Mouse (Mus musculus) brown adipose tissue, adult 24 weeks (tissue): ENCODE data around the gene Erich4. TPM values are rescaled to one million over a fixed set of nuclear protein-coding genes. Genes with fewer than 3 reads are reported as not detected.
"Not testable (repeated sequence)": the region's sequence is repeated elsewhere in the genome, so short reads cannot be mapped to it uniquely, and the experiment has no call there.

Source experiments
- H3K27ac ChIP-seq: fragments of 200-500 bp; replicated peaks from 2 replicates; pipeline ENCODE4 v1.5.1; 2012; ENCODE audit warnings: low read depth, mild to moderate bottlenecking, low read length
- H3K4me1 ChIP-seq: fragments of 200-500 bp; 2 replicates; pipeline ENCODE4 v1.6.1; 2012; ENCODE audit warnings: low read length, mixed read lengths; ENCODE audit not compliant: control insufficient read depth, insufficient read depth, insufficient read length
- H3K4me3 ChIP-seq: fragments of 200-500 bp; 2 replicates; pipeline ENCODE4 v1.5.1; 2012; ENCODE audit warnings: low read depth, mild to moderate bottlenecking, low read length, moderate library complexity; ENCODE audit not compliant: insufficient read depth
- polyA plus RNA-seq: library from polyadenylated mRNA; stranded (reverse); fragments of >200 nt; gene quantifications from 2 replicates; pipeline ENCODE4 v1.2.4, GENCODE M21; 2012; ENCODE audit not compliant: missing spikeins, insufficient read depth, insufficient read length

Gene Erich4
- polyA plus RNA-seq, 1 experiment: not detected

GRCm38 (mm10) chr7:25575870-25576269, 39.8 kb downstream of the Erich4 start:
- no peaks in the 10 kb centered on the region for H3K4me1 ChIP-seq
- H3K27ac ChIP-seq: no peak overlapping the region
- no peak overlapping the region for H3K4me3 ChIP-seq

GRCm38 (mm10) chr7:25575105-25575504, 40.6 kb downstream of the Erich4 start:
- no peaks in the 10 kb centered on the region for H3K4me1 ChIP-seq
- no peak overlapping the region for H3K4me3 ChIP-seq
- H3K27ac ChIP-seq: no peak overlapping the region

- not testable (repeated sequence) for H3K4me1 ChIP-seq, H3K4me3 ChIP-seq, H3K27ac ChIP-seq
Observed at GRCm38 (mm10) chr7:25573806-25574205, 41.9 kb downstream of the Erich4 start.

GRCm38 (mm10) chr7:25568721-25569120, 47.0 kb downstream of the Erich4 start:
- no peak overlapping the region for H3K4me3 ChIP-seq
- no peaks in the 10 kb centered on the region for H3K4me1 ChIP-seq
- H3K27ac ChIP-seq: no peak overlapping the region

Other genes with a start within 250 kb of the Erich4 start
- not detected in 2 replicates for gene Cnfn, start 246.2 kb downstream of the Erich4 start, polyA plus RNA-seq
- 1,111 and 1,189 TPM in 2 replicates for gene Lipe, start 217.2 kb downstream of the Erich4 start, polyA plus RNA-seq
- not detected in 2 replicates for gene Cxcl17, start 203.0 kb downstream of the Erich4 start, polyA plus RNA-seq
- 4.3 and 8.3 TPM in 2 replicates for gene Ceacam1, start 138.3 kb downstream of the Erich4 start, polyA plus RNA-seq
- not detected in 2 replicates for gene Ceacam2, start 76.0 kb downstream of the Erich4 start, polyA plus RNA-seq
- 39.0 and 39.4 TPM in 2 replicates for gene Dmac2, start 3.5 kb upstream of the Erich4 start, polyA plus RNA-seq
- 0.83 and 1.2 TPM in 2 replicates for gene B3gnt8, start 10.8 kb upstream of the Erich4 start, polyA plus RNA-seq
- 622 and 668 TPM in 2 replicates for gene Bckdha, start 43.1 kb upstream of the Erich4 start, polyA plus RNA-seq
- gene Exosc5, start 43.3 kb upstream of the Erich4 start, polyA plus RNA-seq: 38.1 and 39.7 TPM in 2 replicates
- gene Tmem91, start 59.3 kb upstream of the Erich4 start, polyA plus RNA-seq: not detected in 2 replicates
- gene B9d2, start 64.9 kb upstream of the Erich4 start, polyA plus RNA-seq: 8.8 and 10.9 TPM in 2 replicates
- gene Tgfb1, start 71.1 kb upstream of the Erich4 start, polyA plus RNA-seq: 11.7 and 13.2 TPM in 2 replicates
- 16.9 and 17.0 TPM in 2 replicates for gene Ccdc97, start 103.2 kb upstream of the Erich4 start, polyA plus RNA-seq
- gene Hnrnpul1, start 138.9 kb upstream of the Erich4 start, polyA plus RNA-seq: 42.6 and 44.5 TPM in 2 replicates
- 18.6 and 24.1 TPM in 2 replicates for gene Axl, start 172.8 kb upstream of the Erich4 start, polyA plus RNA-seq
- not detected in 2 replicates for gene Cyp2s1, start 201.0 kb upstream of the Erich4 start, polyA plus RNA-seq